Mouse (Mus musculus): ENCODE measurements around the gene Gpr152.
A peak's percentile ranks its signal among the peaks of the same experiment; 100 is the strongest.

The Gpr152 gene

DNA sequence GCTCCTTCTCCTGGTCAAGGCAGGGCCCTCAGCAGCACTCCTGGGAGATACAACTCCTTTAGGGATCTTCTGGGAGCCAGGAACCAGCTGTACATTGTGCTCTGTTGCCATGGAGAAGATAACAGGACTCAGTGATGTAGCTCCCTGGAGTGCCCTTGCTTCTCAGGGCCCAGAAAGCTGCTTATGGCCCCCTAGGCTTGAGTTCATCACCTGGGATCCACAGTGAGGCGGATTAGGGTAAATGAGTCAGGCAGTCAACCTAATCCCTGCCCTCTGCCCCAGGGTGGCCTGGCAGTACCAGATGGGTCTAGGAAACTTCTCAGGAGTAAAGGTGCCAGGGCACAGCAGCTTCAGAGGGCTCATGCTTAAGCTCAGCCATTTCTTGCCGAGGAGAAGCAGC is at the start of gene Gpr152:
Gene Gpr152 (plus strand): TSS at position 342 of the 400 bp plus-strand sequence.
- DNase-seq (ENCODE audit: low read depth, low spot score) = no peak

DNA sequence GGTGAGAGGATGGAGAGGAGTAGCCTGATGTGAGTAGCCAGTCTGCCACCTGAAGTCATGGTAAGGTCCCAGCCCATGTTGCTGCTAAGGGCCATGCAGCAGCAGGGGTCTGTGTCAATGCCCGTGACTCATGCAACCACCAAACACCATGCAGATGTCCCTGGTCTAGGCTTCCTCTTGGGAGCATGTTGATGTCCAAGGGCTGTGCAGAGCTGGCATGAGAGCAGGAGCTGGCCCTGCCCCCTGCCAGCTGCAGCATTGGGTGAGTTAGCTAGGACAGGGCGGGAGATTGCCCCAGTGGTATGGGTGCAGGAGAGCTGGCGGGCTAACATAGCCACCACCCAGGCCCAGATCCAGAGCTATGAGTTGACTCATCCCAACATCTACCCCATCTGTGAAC is 49.1 kb upstream of the Gpr152 start:
- no peak for DNase-seq (ENCODE audit: low read depth, low spot score)

DNA sequence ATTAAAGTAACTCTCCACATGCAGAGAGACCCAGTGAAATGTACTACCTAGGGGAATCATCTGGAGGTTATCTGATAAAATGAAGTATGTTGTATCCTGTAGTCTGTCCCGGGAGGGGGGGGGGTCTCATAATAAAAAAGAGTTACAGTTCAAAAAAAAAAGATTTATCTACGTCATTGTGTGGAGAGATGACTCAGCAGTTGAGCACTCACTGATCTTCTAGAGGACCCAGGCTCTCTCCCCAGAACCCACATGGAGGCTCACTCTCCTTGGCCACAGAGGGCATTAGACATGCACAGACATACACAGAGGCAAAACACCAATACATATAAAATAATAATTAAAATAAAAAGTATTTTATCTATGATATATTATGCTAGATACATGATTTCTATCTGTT is 48.2 kb upstream of the Gpr152 start:
- no peak for DNase-seq (ENCODE audit: low read depth, low spot score)

DNA sequence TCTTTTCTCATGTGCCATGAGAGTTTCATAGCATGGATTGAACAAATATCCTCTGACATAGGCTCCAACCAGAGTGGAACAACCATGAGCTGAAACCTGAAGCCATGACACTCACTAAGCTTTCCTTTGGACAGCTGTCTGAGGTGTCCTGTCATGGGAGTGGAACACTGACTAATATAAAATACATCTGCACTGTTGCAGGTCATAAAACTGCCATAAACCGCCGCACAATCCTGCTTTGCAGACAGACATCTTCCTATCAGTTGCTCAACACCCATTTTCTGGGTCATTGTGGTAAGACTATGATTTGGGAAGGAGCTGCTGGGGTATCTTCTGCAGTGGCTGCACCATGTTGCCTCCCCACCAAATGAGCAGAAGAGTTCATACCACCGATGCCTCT is 46.8 kb upstream of the Gpr152 start:
- DNase-seq (ENCODE audit: low read depth, low spot score) = no peak

GRCm38 (mm10) chr19:4093772-4094171 is 45.8 kb upstream of the Gpr152 start:
- no peak for DNase-seq (ENCODE audit: low read depth, low spot score)

GRCm38 (mm10) chr19:4094348-4094747 is 45.2 kb upstream of the Gpr152 start:
- DNase-seq (ENCODE audit: low read depth, low spot score) = no peak

- DNase-seq (ENCODE audit: low read depth, low spot score) = no peak
Measured at GRCm38 (mm10) chr19:4094774-4095303, 44.7 kb upstream of the Gpr152 start.

DNA sequence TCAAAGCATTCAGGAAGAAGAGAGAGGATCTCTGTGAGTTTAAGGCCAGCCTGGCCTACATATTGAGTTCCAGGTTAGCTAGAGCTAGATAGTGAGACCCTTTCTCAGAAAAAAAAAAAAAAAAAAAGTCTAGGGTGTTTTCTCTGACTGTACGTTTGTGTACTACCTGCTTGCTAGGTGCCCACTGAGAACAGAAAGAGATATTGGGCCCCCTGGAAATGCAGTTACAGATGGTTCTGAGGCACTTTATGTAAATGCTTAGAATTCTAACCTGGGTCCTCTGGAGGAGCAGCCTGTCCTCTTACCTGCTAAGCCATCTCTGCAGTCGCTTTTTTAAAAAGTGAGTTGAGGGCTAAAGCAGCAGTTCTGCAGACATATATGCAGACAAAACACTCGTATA is 43.8 kb upstream of the Gpr152 start:
- DNase-seq (ENCODE audit: low read depth, low spot score) = no peak

GRCm38 (mm10) chr19:4096642-4097440 is 42.7 kb upstream of the Gpr152 start, which contains the start of gene Cdk2ap2:
TSS of gene Cdk2ap2 (plus strand) at chr19:4097182.
- DNase-seq (ENCODE audit: low read depth, low spot score) = peak; percentile 98

- peak; percentile 35 for DNase-seq (ENCODE audit: low read depth, low spot score)
Measured at GRCm38 (mm10) chr19:4097441-4097825, 42.2 kb upstream of the Gpr152 start.

DNA sequence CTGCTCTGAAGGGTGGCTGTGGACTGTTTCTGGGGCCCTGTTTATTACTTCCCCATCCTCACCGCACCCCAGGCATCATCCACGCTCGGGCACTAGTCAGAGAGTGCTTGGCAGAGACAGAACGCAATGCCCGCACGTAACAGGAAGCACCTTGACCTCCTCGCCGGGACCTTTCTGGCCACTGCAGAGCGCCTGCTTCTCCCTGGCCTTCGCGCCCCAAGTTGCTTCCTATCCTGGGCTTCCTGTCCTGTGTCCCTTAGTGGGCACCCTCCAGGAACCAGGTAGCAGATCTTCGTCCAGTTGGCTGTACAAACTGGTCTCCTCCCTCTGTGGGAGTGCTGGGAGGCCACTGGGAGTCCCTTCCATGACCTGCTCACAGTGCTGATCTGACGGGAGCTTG is 41.2 kb upstream of the Gpr152 start:
- no peak for DNase-seq (ENCODE audit: low read depth, low spot score)

- DNase-seq (ENCODE audit: low read depth, low spot score) = peak; percentile 71
Measured at GRCm38 (mm10) chr19:4099056-4099455, 40.5 kb upstream of the Gpr152 start.

DNA sequence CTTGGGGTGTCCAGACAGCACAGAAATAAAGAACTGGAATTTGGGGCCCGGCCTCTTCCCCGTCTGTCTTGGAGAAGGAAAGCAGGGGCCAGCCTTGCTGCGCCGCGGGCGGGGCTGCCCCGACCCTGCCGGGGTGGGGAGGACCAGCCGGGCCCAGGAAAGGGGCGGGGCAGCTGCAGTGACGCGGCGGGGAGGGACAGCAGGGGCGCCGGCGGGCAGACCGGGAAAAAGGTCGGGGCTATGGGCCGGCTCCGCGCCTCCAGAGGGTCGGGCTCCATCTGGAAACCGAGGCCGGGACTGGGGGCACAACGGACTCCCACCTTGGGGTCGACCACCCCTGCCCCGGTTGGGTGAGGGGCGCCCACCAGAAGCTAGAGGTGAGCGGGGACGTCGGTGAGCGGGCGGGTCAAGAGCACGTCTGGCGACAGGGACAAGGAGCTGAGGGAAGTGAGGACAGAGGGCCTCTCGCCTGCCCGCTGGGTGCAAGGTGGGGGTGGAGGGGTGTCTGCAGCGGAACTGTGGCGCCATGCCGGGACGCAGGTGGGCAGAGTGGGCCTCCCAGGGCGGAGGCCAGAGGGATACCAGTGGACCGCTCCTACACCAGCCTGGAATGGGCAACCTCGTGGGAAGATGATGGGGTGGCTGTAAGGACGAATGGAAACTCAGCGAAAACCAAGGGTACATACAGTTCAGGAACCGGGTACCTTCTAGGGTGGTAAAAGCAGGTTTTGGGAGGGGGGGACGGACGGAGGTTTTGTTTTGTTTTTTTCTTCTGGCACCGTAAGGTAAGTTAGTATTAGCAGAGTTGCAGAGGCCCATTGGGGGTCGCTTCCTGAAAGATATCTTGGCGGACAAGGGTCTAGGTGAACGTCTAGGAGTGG is 39.5 kb upstream of the Gpr152 start, which contains the start of gene Pitpnm1:
Gene Pitpnm1 (plus strand): TSS at position 162 of the 881 bp plus-strand sequence.
- no peak for DNase-seq (ENCODE audit: low read depth, low spot score)

DNA sequence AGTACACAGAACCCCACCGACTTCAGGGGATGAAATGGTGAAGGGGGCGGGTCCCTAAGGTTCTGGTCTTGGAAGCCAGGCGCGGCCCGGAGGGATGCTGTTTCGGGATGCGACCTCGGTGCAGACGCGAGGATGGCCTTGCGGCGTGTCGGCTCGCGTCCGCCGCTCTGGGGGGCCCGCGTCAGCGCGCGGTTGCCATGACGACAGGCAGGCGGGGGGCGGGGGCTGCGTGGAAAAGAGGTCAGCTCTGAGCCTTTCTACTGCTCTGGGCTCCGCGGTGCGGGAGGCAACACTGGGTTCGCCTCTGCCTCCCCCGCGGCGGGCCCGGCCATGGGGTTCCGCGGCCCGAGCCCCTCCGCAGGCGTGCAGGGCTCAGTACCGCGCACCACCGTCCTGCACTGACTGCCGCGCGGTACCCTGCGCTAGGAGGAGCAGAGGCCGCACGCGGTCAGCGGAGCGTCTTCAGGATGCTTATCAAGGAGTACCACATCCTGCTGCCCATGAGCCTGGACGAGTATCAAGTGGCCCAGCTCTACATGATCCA is 38.8 kb upstream of the Gpr152 start:
- DNase-seq (ENCODE audit: low read depth, low spot score) = peak; percentile 16

GRCm38 (mm10) chr19:4101466-4101865 is 38.1 kb upstream of the Gpr152 start:
- DNase-seq (ENCODE audit: low read depth, low spot score) = no peak

- DNase-seq (ENCODE audit: low read depth, low spot score) = no peak
Measured at GRCm38 (mm10) chr19:4102049-4102448, 37.5 kb upstream of the Gpr152 start.

DNA sequence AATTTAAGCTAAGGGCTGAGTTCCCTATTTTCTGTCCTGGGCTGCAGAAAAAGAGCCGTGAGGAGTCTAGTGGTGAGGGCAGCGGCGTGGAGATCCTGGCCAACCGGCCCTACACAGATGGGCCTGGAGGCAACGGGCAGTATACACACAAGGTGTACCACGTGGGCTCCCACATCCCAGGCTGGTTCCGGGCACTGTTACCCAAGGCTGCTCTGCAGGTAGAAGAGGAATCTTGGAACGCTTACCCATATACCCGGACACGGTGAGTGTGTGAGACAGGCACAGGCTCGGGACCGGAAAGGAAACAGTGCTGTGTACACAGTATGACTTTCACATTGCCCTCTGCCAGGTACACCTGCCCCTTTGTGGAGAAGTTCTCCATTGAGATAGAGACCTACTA is 37.0 kb upstream of the Gpr152 start:
- DNase-seq (ENCODE audit: low read depth, low spot score) = no peak

DNA sequence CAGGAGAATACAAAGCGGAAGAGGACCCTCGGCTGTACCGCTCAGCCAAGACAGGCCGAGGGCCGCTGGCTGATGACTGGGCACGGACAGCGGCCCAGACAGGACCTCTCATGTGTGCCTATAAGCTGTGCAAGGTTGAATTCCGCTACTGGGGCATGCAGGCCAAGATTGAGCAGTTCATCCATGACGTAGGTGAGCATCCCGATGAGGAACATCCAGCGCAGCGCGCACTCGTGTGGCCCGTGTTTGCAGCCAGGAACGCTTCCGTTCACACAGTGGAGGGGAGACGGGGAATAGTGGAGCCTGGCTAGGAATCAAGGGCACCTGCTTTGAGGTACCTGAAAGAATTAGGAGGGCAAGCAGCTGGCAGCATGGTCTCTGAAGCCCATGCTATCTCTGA is 36.3 kb upstream of the Gpr152 start:
- no peak for DNase-seq (ENCODE audit: low read depth, low spot score)

- no peak for DNase-seq (ENCODE audit: low read depth, low spot score)
Measured at GRCm38 (mm10) chr19:4103792-4104191, 35.8 kb upstream of the Gpr152 start.

- no peak for DNase-seq (ENCODE audit: low read depth, low spot score)
Measured at GRCm38 (mm10) chr19:4104675-4105194, 34.9 kb upstream of the Gpr152 start.

- no peak for DNase-seq (ENCODE audit: low read depth, low spot score)
Measured at GRCm38 (mm10) chr19:4106654-4107053, 32.9 kb upstream of the Gpr152 start.

- no peak for DNase-seq (ENCODE audit: low read depth, low spot score)
Measured at GRCm38 (mm10) chr19:4108535-4108934, 31.1 kb upstream of the Gpr152 start.
